Mouse (Mus musculus): ENCODE results near the gene Ripply3. TPM values are rescaled to one million over a fixed set of nuclear protein-coding genes. Genes with fewer than 3 reads are reported as not detected.

The Ripply3 gene
- polyA plus RNA-seq, 1 experiment, result 0.21 TPM

- TF ChIP-seq POLR2A (IDR thresholded peaks at IDR 0.05; ENCODE audit: extremely low read depth, insufficient read depth, low read length) (no peak), CTCF (IDR thresholded peaks at IDR 0.05; ENCODE audit: extremely low read depth, insufficient read depth, low read length) (no peak)
Observed at GRCm38 (mm10) chr16:94350287-94350677, 22.1 kb downstream of the Ripply3 start.

GRCm38 (mm10) chr16:94354450-94354849 is 26.2 kb downstream of the Ripply3 start:
- no peaks in the 10 kb centered on the region for H3K4me1 ChIP-seq (ENCODE audit: control insufficient read depth, insufficient read depth, low read length)
- no peak overlapping the region for H3K4me3 ChIP-seq (ENCODE audit: insufficient read depth, low read length)
- no peak overlapping the region for H3K27ac ChIP-seq (ENCODE audit: insufficient read depth, low read length)
- no peak for TF ChIP-seq POLR2A (IDR thresholded peaks at IDR 0.05; ENCODE audit: extremely low read depth, insufficient read depth, low read length)
- no peak for TF ChIP-seq CTCF (IDR thresholded peaks at IDR 0.05; ENCODE audit: extremely low read depth, insufficient read depth, low read length)

More at GRCm38 (mm10) chr16:94350287-94350677, 22.1 kb downstream of the Ripply3 start:
- H3K4me3 ChIP-seq (ENCODE audit: insufficient read depth, low read length), result no peak overlapping the region
- no peak overlapping the region for H3K27ac ChIP-seq (ENCODE audit: insufficient read depth, low read length)
- no peaks in the 10 kb centered on the region for H3K4me1 ChIP-seq (ENCODE audit: control insufficient read depth, insufficient read depth, low read length)

GRCm38 (mm10) chr16:94356046-94356445 is 27.8 kb downstream of the Ripply3 start:
- Histone ChIP-seq H3K27ac (ENCODE audit: insufficient read depth, low read length) (no peak overlapping the region), H3K4me1 (ENCODE audit: control insufficient read depth, insufficient read depth, low read length) (no peaks in the 10 kb centered on the region; the same call in 1 of the 2 replicates), H3K4me3 (ENCODE audit: insufficient read depth, low read length) (no peak overlapping the region)
- no peak for TF ChIP-seq CTCF (IDR thresholded peaks at IDR 0.05; ENCODE audit: extremely low read depth, insufficient read depth, low read length)
- TF ChIP-seq POLR2A (IDR thresholded peaks at IDR 0.05; ENCODE audit: extremely low read depth, insufficient read depth, low read length), result no peak

- Histone ChIP-seq H3K27ac (ENCODE audit: insufficient read depth, low read length) (no peak overlapping the region), H3K4me3 (ENCODE audit: insufficient read depth, low read length) (no peak overlapping the region), H3K4me1 (ENCODE audit: control insufficient read depth, insufficient read depth, low read length) (no peaks in the 10 kb centered on the region; the same call in 1 of the 2 replicates)
- TF ChIP-seq CTCF (IDR thresholded peaks at IDR 0.05; ENCODE audit: extremely low read depth, insufficient read depth, low read length) (no peak), POLR2A (IDR thresholded peaks at IDR 0.05; ENCODE audit: extremely low read depth, insufficient read depth, low read length) (no peak)
Observed at GRCm38 (mm10) chr16:94356776-94357494, 28.7 kb downstream of the Ripply3 start.

- TF ChIP-seq POLR2A (IDR thresholded peaks at IDR 0.05; ENCODE audit: extremely low read depth, insufficient read depth, low read length), result no peak
- no peak for TF ChIP-seq CTCF (IDR thresholded peaks at IDR 0.05; ENCODE audit: extremely low read depth, insufficient read depth, low read length)
- H3K27ac ChIP-seq (ENCODE audit: insufficient read depth, low read length), result no peak overlapping the region
- H3K4me3 ChIP-seq (ENCODE audit: insufficient read depth, low read length), result no peak overlapping the region
- H3K4me1 ChIP-seq (ENCODE audit: control insufficient read depth, insufficient read depth, low read length), result peaks cover 2% of the 10 kb centered on the region
Observed at GRCm38 (mm10) chr16:94358091-94358490, 29.9 kb downstream of the Ripply3 start.

GRCm38 (mm10) chr16:94360578-94361350 is 32.5 kb downstream of the Ripply3 start:
- H3K4me1 ChIP-seq (ENCODE audit: control insufficient read depth, insufficient read depth, low read length), result peaks cover 2% of the 10 kb centered on the region
- no peak overlapping the region for H3K27ac ChIP-seq (ENCODE audit: insufficient read depth, low read length)
- TF ChIP-seq CTCF (IDR thresholded peaks at IDR 0.05; ENCODE audit: extremely low read depth, insufficient read depth, low read length) (no peak), POLR2A (IDR thresholded peaks at IDR 0.05; ENCODE audit: extremely low read depth, insufficient read depth, low read length) (no peak)
- H3K4me3 ChIP-seq (ENCODE audit: insufficient read depth, low read length), result no peak overlapping the region

- no peak overlapping the region for H3K27ac ChIP-seq (ENCODE audit: insufficient read depth, low read length)
- H3K4me3 ChIP-seq (ENCODE audit: insufficient read depth, low read length), result no peak overlapping the region
- peaks cover 2% of the 10 kb centered on the region for H3K4me1 ChIP-seq (ENCODE audit: control insufficient read depth, insufficient read depth, low read length)
- TF ChIP-seq CTCF (IDR thresholded peaks at IDR 0.05; ENCODE audit: extremely low read depth, insufficient read depth, low read length), result no peak
- TF ChIP-seq POLR2A (IDR thresholded peaks at IDR 0.05; ENCODE audit: extremely low read depth, insufficient read depth, low read length), result no peak
Observed at GRCm38 (mm10) chr16:94362174-94362873, 34.1 kb downstream of the Ripply3 start.

GRCm38 (mm10) chr16:94363814-94364213 is 35.6 kb downstream of the Ripply3 start:
- Histone ChIP-seq H3K4me1 (ENCODE audit: control insufficient read depth, insufficient read depth, low read length) (peaks cover 4% of the 10 kb centered on the region), H3K27ac (ENCODE audit: insufficient read depth, low read length) (no peak overlapping the region), H3K4me3 (ENCODE audit: insufficient read depth, low read length) (no peak overlapping the region)
- TF ChIP-seq POLR2A (IDR thresholded peaks at IDR 0.05; ENCODE audit: extremely low read depth, insufficient read depth, low read length) (no peak), CTCF (IDR thresholded peaks at IDR 0.05; ENCODE audit: extremely low read depth, insufficient read depth, low read length) (no peak)

- Histone ChIP-seq H3K4me1 (ENCODE audit: control insufficient read depth, insufficient read depth, low read length) (peaks cover 7% of the 10 kb centered on the region), H3K4me3 (ENCODE audit: insufficient read depth, low read length) (no peak overlapping the region), H3K27ac (ENCODE audit: insufficient read depth, low read length) (no peak overlapping the region)
- TF ChIP-seq CTCF (IDR thresholded peaks at IDR 0.05; ENCODE audit: extremely low read depth, insufficient read depth, low read length) (no peak), POLR2A (IDR thresholded peaks at IDR 0.05; ENCODE audit: extremely low read depth, insufficient read depth, low read length) (no peak)
Observed at GRCm38 (mm10) chr16:94365435-94365834, 37.2 kb downstream of the Ripply3 start.
